Mouse (Mus musculus) MEL (cell line): ENCODE measurements around the gene Vmn2r111. TPM values are rescaled to one million over a fixed set of nuclear protein-coding genes. Genes with fewer than 3 reads are reported as not detected.
"Not testable (repeated sequence)": the region's sequence is repeated elsewhere in the genome, so short reads cannot be mapped to it uniquely, and the experiment has no call there.

Experiments
- DNase-seq: peaks from one replicate; pipeline ENCODE4 v3.0.0; 2011; ENCODE audit warnings: low read depth, low spot score
- H3K27ac ChIP-seq: 2 replicates; pipeline ENCODE4 v1.5.1; 2012; ENCODE audit warnings: low read depth, mild to moderate bottlenecking, control low read depth, low read length, moderate library complexity; ENCODE audit not compliant: control insufficient read depth
- H3K27me3 ChIP-seq, 2 experiments: fragments of 150-350 bp in 1 of 2; sonication (generic) in 1 of 2; 2 replicates each; pipeline ENCODE4 v1.6.1; 2012; ENCODE audit warnings: low read length in 2 of 2, mild to moderate bottlenecking in 2 of 2, improper control_type of control experiment in 1 of 2, moderate library complexity in 1 of 2; ENCODE audit not compliant: insufficient read depth in 2 of 2, control insufficient read depth in 1 of 2
- H3K36me3 ChIP-seq, 2 experiments: 2 replicates each; pipeline ENCODE4 v1.6.1; 2012 to 2014; ENCODE audit warnings: low read length in 2 of 2, improper control_type of control experiment in 1 of 2, inconsistent platforms in 1 of 2, mild to moderate bottlenecking in 1 of 2; ENCODE audit not compliant: insufficient read depth in 2 of 2, control insufficient read depth in 1 of 2
- H3K4me1 ChIP-seq, 2 experiments: fragments of 150-350 bp in 1 of 2; sonication (generic) in 1 of 2; 2 replicates each; pipeline ENCODE4 v1.6.1; 2012; ENCODE audit warnings: low read length in 2 of 2, improper control_type of control experiment in 1 of 2, mild to moderate bottlenecking in 1 of 2; ENCODE audit not compliant: insufficient read depth in 2 of 2, control insufficient read depth in 1 of 2
- H3K4me3 ChIP-seq, 2 experiments: fragments of 150-350 bp in 1 of 2; sonication (generic) in 1 of 2; 2 replicates each; pipeline ENCODE4 v1.5.1; 2012; ENCODE audit warnings: low read depth in 2 of 2, low read length in 2 of 2, mild to moderate bottlenecking in 2 of 2, moderate library complexity in 2 of 2, control low read depth in 1 of 2, improper control_type of control experiment in 1 of 2; ENCODE audit not compliant: control insufficient read depth in 1 of 2, insufficient read depth in 1 of 2
- H3K79me2 ChIP-seq: 2 replicates; pipeline ENCODE4 v1.6.1; 2012; ENCODE audit warnings: mild to moderate bottlenecking, low read length, moderate library complexity; ENCODE audit not compliant: control insufficient read depth, poor library complexity, insufficient read depth
- H3K9ac ChIP-seq: 2 replicates; pipeline ENCODE4 v1.6.1; 2012; ENCODE audit warnings: low read depth, mild to moderate bottlenecking, control low read depth, low read length, moderate library complexity; ENCODE audit not compliant: control insufficient read depth, poor library complexity, severe bottlenecking
- H3K9me3 ChIP-seq: fragments of 150-350 bp; sonication (generic); replicated peaks from 2 replicates; pipeline ENCODE4 v1.6.1; 2012; ENCODE audit warnings: mild to moderate bottlenecking, low read length, improper control_type of control experiment, moderate library complexity; ENCODE audit not compliant: insufficient read depth
- MYB ChIP-seq: IDR thresholded peaks from 2 replicates; pipeline ENCODE4 v1.6.1; 2011; ENCODE audit warnings: mild to moderate bottlenecking, low read depth, low read length, improper control_type of control experiment
- USF1 ChIP-seq: IDR thresholded peaks from 2 replicates; pipeline ENCODE4 v1.6.1; 2014; ENCODE audit warnings: low read depth, mild to moderate bottlenecking, inconsistent platforms, low read length, improper control_type of control experiment, moderate library complexity
- USF2 ChIP-seq, 2 experiments: IDR thresholded peaks; 2 replicates each; pipeline ENCODE4 v1.6.1; 2011 to 2012; ENCODE audit warnings: improper control_type of control experiment in 2 of 2, low read length in 2 of 2, borderline replicate concordance in 1 of 2, inconsistent platforms in 1 of 2, low read depth in 1 of 2, mild to moderate bottlenecking in 1 of 2; ENCODE audit not compliant: insufficient read depth in 1 of 2
- polyA plus RNA-seq, 2 experiments: library from polyadenylated mRNA; stranded (reverse) in 1 of 2; unstranded in 1 of 2; fragments of >175 nt in 1 of 2; fragments of >200 nt in 1 of 2; gene quantifications; 2 replicates each; pipeline versions ENCODE4 v1.2.1 to v1.2.4; 2012; ENCODE audit warnings: low replicate concordance in 2 of 2, low read depth in 1 of 2; ENCODE audit not compliant: insufficient read length in 2 of 2, insufficient read depth in 1 of 2, missing spikeins in 1 of 2
- total RNA-seq: library from RNA; depleted of rRNA; stranded (reverse); fragments of 300-350 nt; gene quantifications from 2 replicates; pipeline ENCODE4 v1.2.3, GENCODE M21; 2012; rRNA removed

The Vmn2r111 gene
- not detected in 2 replicates for total RNA-seq
- polyA plus RNA-seq, result not detected

DNA sequence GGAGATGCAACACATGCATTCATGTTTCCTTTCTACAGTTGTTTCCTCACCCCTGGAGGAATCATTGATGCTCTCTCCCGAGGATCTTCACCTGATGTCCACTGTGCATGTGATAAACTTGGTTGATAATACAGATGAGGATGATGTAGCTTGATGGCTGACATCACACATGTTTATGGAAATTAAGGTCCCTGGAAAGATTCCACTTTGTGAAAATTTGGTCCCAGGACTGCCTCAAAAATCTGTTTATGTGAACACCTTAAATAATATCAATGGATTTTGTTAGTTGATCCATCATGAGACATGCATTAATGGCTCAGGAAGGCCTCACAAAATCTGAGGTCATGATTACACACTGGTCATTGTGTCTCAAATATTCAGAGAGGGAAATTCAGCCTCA is at the start of gene Vmn2r111:
Gene Vmn2r111 (minus strand): TSS at position 101 of the 400 bp plus-strand sequence.
- H3K36me3 ChIP-seq, H3K9ac ChIP-seq, H3K9me3 ChIP-seq, H3K4me1 ChIP-seq, H3K4me3 ChIP-seq, DNase-seq, H3K27me3 ChIP-seq, H3K79me2 ChIP-seq, H3K27ac ChIP-seq: not testable (repeated sequence)

DNA sequence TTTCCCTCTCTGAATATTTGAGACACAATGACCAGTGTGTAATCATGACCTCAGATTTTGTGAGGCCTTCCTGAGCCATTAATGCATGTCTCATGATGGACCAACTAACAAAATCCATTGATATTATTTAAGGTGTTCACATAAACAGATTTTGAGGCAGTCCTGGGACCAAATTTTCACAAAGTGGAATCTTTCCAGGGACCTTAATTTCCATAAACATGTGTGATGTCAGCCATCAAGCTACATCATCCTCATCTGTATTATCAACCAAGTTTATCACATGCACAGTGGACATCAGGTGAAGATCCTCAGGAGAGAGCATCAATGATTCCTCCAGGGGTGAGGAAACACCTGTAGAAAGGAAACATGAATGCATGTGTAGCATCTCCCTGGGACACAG is 27.4 kb upstream of the Vmn2r111 start, which contains the start of gene Vmn2r112:
Gene Vmn2r112 (plus strand): TSS at position 301 of the 400 bp plus-strand sequence.
- not testable (repeated sequence) for H3K27ac ChIP-seq, H3K36me3 ChIP-seq, H3K4me1 ChIP-seq, H3K4me3 ChIP-seq, H3K9me3 ChIP-seq, H3K9ac ChIP-seq, DNase-seq, H3K27me3 ChIP-seq, H3K79me2 ChIP-seq

DNA sequence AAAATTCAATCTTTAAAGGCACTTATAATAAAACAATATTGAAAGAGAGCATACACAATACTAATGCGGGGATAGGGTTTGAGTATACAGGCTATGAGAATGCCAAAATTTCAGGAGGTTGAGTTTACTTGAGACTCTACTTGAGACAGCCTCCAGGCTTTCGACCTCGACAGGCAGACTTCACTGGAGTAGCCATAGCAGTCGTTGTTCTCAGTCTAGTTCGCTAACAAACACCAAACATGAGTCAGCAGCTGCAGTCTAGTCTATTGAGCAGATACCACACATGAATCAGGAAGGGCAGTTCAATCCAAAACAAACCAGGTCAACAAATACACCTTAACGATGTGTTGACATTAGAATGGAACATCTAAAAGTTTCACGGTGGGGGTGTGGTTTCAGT is 52.8 kb downstream of the Vmn2r111 start:
- H3K9me3 ChIP-seq, H3K27me3 ChIP-seq, H3K27ac ChIP-seq, H3K9ac ChIP-seq, H3K79me2 ChIP-seq, H3K4me1 ChIP-seq, H3K4me3 ChIP-seq, DNase-seq, H3K36me3 ChIP-seq: not testable (repeated sequence)

DNA sequence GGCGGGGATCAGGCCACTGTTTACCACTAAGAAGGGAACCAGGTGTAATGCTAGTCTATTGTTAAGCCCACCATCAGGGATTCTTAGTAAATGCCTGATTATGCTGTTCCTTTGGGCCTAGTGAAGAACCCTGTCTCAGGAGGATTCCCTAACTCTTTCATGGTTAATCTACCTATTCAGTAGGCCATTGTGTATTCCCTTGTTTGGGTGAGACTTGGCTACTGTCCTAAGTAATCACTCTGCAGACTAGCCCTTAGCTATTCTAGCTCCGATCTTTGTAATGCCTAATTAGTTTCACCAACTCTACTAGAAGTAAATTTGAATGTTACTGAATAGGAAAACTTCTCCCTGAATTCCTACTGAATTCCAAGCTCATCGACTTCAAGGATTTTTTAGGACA is 53.2 kb downstream of the Vmn2r111 start:
- not testable (repeated sequence) for H3K79me2 ChIP-seq, H3K36me3 ChIP-seq, H3K9me3 ChIP-seq, H3K4me3 ChIP-seq, H3K27ac ChIP-seq, DNase-seq, H3K27me3 ChIP-seq, H3K9ac ChIP-seq, H3K4me1 ChIP-seq

DNA sequence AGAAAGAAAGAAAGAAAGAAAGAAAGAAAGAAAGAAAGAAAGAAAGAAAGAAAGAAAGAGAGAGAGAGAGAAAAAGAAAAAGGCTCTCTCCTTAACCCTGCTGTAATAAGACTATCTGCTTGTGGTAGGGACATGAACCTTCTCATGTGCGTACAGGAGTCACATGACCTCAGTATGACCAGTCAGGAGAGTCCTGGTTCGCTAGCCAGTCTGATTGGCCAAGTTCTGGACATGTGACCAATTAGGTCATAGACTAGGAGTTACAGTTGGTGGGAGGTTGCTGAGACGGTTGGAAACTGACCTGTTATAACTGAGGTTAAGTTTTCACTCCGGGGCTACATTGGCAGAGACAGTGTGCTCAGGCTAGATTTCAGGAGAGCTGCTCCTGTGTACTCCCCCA is 76.2 kb downstream of the Vmn2r111 start:
- no peak for TF ChIP-seq MYB
- peak; percentile 77 for TF ChIP-seq USF1
- TF ChIP-seq USF2 (IDR thresholded peaks at IDR 0.05; ENCODE audit: borderline replicate concordance in 1 of 2, insufficient read depth in 1 of 2, low read depth in 1 of 2, low read length in 2 of 2), result 0 out of 4 replicates have a peak, but pooled peaks of 1 of the 2 experiments have one; percentile 38
- DNase-seq, result peak; percentile 6

More for the DNA sequence above, 76.2 kb downstream of the Vmn2r111 start:
- Histone ChIP-seq H3K27me3 (no peaks in the 10 kb centered on the region), H3K9me3 (no peaks in the 10 kb centered on the region), H3K9ac (no peak overlapping the region), H3K4me3 (no peak overlapping the region), H3K4me1 (no peaks in the 10 kb centered on the region), H3K79me2 (no peaks in the 10 kb centered on the region), H3K36me3 (no peaks in the 10 kb centered on the region), H3K27ac (no peak overlapping the region)

Other genes with a start within 250 kb of the Vmn2r111 start
- 4.1 TPM in 2 replicates for gene Zfp944, start 212.1 kb downstream of the Vmn2r111 start, total RNA-seq
- 1 to 10 TPM in 1 of 2 experiments, not detected in 1; 4.0 TPM for gene Zfp944, start 212.1 kb downstream of the Vmn2r111 start, polyA plus RNA-seq
- gene Zfp758, start 212.0 kb downstream of the Vmn2r111 start, total RNA-seq, result 2.7 and 2.8 TPM in 2 replicates
- 1 to 10 TPM in 1 of 2 experiments, not detected in 1; 1.1 TPM for gene Zfp758, start 212.0 kb downstream of the Vmn2r111 start, polyA plus RNA-seq
- gene Zfp946, start 149.3 kb downstream of the Vmn2r111 start, total RNA-seq, result not detected in 2 replicates
- not detected for gene Zfp946, start 149.3 kb downstream of the Vmn2r111 start, polyA plus RNA-seq
- not detected in 2 replicates for gene Vmn2r112, start 27.5 kb upstream of the Vmn2r111 start, total RNA-seq
- gene Vmn2r112, start 27.5 kb upstream of the Vmn2r111 start, polyA plus RNA-seq, result not detected